Mouse (Mus musculus) neural tube, embryonic 12.5 days (tissue): ENCODE results near the gene Iqschfp. TPM values are rescaled to one million over a fixed set of nuclear protein-coding genes. Genes with fewer than 3 reads are reported as not detected.

Experiments used
- ATAC-seq: fragments of 200-750 bp; cut with Nextera tagmentation; 2 replicates; pipeline ENCODE4 v1.8.0; 2017; ENCODE audit warnings: low read depth, mild to moderate bottlenecking, moderate TSS enrichment, moderate library complexity; ENCODE audit not compliant: low FRiP score
- H3K27ac ChIP-seq: fragments of 300-500 bp; sonication (generic); 2 replicates; pipeline ENCODE4 v1.5.1; 2016
- H3K27me3 ChIP-seq: fragments of 300-500 bp; sonication (generic); replicated peaks from 2 replicates; pipeline ENCODE4 v1.6.1; 2016; ENCODE audit warnings: mild to moderate bottlenecking
- H3K36me3 ChIP-seq: fragments of 300-500 bp; sonication (generic); 2 replicates; pipeline ENCODE4 v1.6.1; 2016; ENCODE audit warnings: mild to moderate bottlenecking
- H3K4me1 ChIP-seq: fragments of 300-500 bp; sonication (generic); 2 replicates; pipeline ENCODE4 v1.6.1; 2016
- H3K4me2 ChIP-seq: fragments of 300-500 bp; sonication (generic); replicated peaks from 2 replicates; pipeline ENCODE4 v1.6.1; 2016; ENCODE audit warnings: mild to moderate bottlenecking
- H3K4me3 ChIP-seq: fragments of 300-500 bp; sonication (generic); 2 replicates; pipeline ENCODE4 v1.5.1; 2016
- H3K9ac ChIP-seq: fragments of 300-500 bp; sonication (generic); 2 replicates; pipeline ENCODE4 v1.6.1; 2016; ENCODE audit warnings: mild to moderate bottlenecking
- H3K9me3 ChIP-seq: fragments of 300-500 bp; sonication (generic); 2 replicates; pipeline ENCODE4 v1.6.1; 2016; ENCODE audit warnings: mild to moderate bottlenecking
- WGBS: fragments of 180-500 bp; shearing (Covaris S2); methylation state at CpG from one replicate; pipeline ENCODE4 v1.1.7; 2016; 5-methylcytosine and 5-hydroxymethylcytosine counted together
- polyA plus RNA-seq: library from polyadenylated mRNA; unstranded; fragments of >200 nt; fragmentation: Nextera tagmentation; extraction: Ambion mirVana; gene quantifications from 2 replicates; pipeline ENCODE4 v1.2.1, GENCODE M21; 2016

The Iqschfp gene
- polyA plus RNA-seq, 1 experiment from 2014 or later = 1.3 TPM

DNA sequence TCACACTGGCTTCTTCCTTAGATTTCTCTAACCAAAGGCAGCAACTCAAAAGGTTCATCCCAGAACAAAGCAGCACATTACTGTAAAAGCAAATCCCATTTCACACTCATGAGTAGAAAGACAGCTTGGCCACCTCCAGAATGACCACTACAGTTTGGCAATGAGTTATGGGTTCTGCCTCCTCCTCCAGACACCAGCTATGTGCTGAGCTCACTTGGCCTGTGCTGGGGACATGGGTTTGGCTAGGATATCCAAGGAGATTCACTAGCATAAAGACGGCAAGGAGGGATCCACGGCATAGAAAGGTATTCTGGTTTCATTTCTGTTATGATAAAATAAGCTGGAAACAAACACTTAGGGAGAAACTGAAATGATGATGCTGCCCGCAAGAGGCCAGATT is 496.0 kb downstream of the Iqschfp start:
- no peak for ATAC-seq
- no peak overlapping the region for H3K4me2 ChIP-seq
- no peaks in the 10 kb centered on the region for H3K27me3 ChIP-seq
- H3K27ac ChIP-seq = no peak overlapping the region
- 88% methylated on average over 3 of the region's 3 CpGs for whole genome bisulfite sequencing
- no peaks in the 10 kb centered on the region for H3K9me3 ChIP-seq
- no peak overlapping the region for H3K9ac ChIP-seq
- no peaks in the 10 kb centered on the region for H3K36me3 ChIP-seq
- no peak overlapping the region for H3K4me3 ChIP-seq
- H3K4me1 ChIP-seq = no peaks in the 10 kb centered on the region

DNA sequence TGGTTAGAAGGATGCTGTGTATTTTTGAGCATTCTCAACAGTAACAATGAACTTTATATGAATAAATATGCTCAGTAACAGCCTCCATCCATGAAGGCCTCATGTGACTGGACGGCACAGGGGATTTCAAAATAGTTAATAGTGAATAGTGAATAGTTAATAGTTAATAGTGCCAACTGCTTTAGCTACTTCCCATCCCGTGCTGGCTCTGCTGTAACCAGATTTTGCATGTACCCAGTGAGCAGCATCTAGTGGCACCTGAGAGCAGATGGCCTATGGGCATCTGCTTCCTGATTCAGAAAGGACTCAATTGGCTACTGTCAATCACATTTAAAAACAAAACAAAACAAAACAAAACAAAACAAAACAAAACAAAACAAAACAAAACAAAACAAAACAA is 501.5 kb downstream of the Iqschfp start:
- H3K4me1 ChIP-seq = no peaks in the 10 kb centered on the region
- H3K9me3 ChIP-seq = no peaks in the 10 kb centered on the region
- no peaks in the 10 kb centered on the region for H3K36me3 ChIP-seq
- no peak overlapping the region for H3K4me3 ChIP-seq
- ATAC-seq = no peak
- 84% methylated on average over 2 of the region's 2 CpGs for WGBS
- no peak overlapping the region for H3K4me2 ChIP-seq
- no peak overlapping the region for H3K27ac ChIP-seq
- no peaks in the 10 kb centered on the region for H3K27me3 ChIP-seq
- H3K9ac ChIP-seq = no peak overlapping the region

DNA sequence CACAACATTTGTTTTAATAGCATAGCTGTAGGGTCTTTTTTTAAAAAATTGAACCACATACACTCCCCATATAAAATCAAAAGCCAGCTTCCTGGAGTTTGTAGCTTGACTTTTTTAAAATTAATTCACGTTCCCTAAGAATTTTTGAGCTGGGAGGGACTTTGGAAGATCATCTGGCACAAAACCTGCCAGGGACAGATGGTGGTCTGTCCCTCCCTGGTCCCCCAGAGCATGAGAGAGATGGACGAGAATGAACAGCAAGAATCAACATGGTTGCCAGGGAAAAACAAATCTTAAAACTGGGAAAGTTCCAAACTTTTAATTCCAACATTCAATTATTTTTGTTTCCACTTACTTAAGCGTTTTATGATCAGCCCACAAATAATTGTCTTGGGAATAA is 506.7 kb downstream of the Iqschfp start:
- Histone ChIP-seq H3K9ac (no peak overlapping the region), H3K4me1 (peaks cover 3% of the 10 kb centered on the region; the same call in 1 of the 2 replicates), H3K27me3 (no peaks in the 10 kb centered on the region), H3K27ac (no peak overlapping the region), H3K4me2 (no peak overlapping the region), H3K9me3 (no peaks in the 10 kb centered on the region), H3K4me3 (no peak overlapping the region), H3K36me3 (no peaks in the 10 kb centered on the region)
- no peak for ATAC-seq
- 85% methylated on average over 3 of the region's 3 CpGs for WGBS

DNA sequence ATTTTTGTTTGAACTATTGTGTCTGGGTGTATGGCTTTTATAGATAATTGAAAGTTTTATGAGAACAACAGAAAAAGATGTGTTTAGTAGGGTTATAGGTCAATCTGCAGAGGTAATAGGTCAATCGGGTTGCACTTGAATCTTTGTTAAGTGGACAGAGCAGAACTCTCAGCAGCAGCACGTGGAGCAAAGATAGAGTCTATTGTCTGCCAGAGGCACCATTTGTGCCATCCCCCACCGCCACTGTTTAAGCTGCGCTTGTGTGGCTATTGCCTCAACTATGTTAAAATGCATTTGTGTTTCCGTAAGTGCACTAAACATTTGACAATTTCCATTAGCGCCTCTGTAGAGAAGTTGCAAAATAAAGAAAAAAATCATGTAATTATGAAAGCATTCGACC is 508.1 kb downstream of the Iqschfp start:
- ATAC-seq = no peak
- no peak overlapping the region for H3K27ac ChIP-seq
- H3K4me1 ChIP-seq = peaks cover 6% of the 10 kb centered on the region; the same call in 1 of the 2 replicates
- H3K36me3 ChIP-seq = no peaks in the 10 kb centered on the region
- H3K4me3 ChIP-seq = no peak overlapping the region
- no peak overlapping the region for H3K9ac ChIP-seq
- 45% methylated on average over 7 of the region's 7 CpGs for WGBS
- no peaks in the 10 kb centered on the region for H3K9me3 ChIP-seq
- no peak overlapping the region for H3K4me2 ChIP-seq
- H3K27me3 ChIP-seq = no peaks in the 10 kb centered on the region

DNA sequence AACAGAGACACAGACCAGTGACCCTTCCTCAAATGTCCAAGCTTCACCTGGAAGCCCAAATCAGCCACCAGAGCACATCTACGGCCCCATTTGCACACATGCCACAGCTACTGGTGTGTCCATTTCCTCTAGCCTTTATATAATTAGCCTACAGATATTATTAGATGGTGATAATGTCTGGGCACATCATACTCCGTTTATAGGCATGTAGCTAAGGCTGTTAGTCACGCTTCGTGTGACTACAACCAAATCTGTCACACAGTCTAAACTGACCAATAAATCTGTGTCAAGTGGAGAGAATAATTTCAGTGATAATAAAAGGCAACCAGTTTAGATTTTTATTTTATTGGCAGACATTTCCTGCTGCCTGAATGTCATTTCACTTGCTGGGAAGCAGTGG is 511.3 kb downstream of the Iqschfp start:
- Histone ChIP-seq H3K36me3 (no peaks in the 10 kb centered on the region), H3K4me1 (peaks cover 6% of the 10 kb centered on the region; the same call in 1 of the 2 replicates), H3K9me3 (no peaks in the 10 kb centered on the region), H3K27me3 (no peaks in the 10 kb centered on the region), H3K9ac (no peak overlapping the region), H3K27ac (no peak overlapping the region), H3K4me3 (no peak overlapping the region), H3K4me2 (no peak overlapping the region)
- 58% methylated on average over 4 of the region's 4 CpGs for WGBS
- peak; percentile 52; the same call in 1 of the 2 replicates for ATAC-seq

- Histone ChIP-seq H3K36me3 (no peaks in the 10 kb centered on the region), H3K27me3 (no peaks in the 10 kb centered on the region), H3K9me3 (no peaks in the 10 kb centered on the region), H3K4me2 (no peak overlapping the region), H3K27ac (no peak overlapping the region), H3K4me3 (no peak overlapping the region), H3K4me1 (peaks cover 6% of the 10 kb centered on the region; the same call in 1 of the 2 replicates), H3K9ac (no peak overlapping the region)
- 81% methylated on average over 2 of the region's 2 CpGs for WGBS
- ATAC-seq = 0 out of 2 replicates have a peak, but pooled peaks have one; percentile 31
These were observed 511.8 kb downstream of the Iqschfp start for GRCm38 (mm10) chr3:68403783-68404217.

DNA sequence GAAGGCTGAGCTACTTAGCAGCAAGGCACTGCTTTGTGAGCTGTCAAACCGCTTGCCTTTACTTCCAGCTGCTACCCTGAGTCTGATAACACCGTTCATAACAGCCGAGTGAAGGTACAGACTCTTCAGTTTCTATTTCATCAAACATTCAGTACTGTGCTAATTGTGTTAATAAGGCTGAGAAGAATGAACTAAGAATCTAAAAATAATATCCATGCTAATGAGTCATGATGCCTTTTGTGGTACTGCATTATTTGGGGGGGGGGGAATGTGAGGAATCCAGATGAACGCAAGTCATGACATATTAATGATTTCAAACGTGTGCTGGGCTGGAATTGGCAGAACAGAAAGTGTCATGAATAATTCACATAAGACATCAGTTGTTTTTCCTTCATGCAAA is 513.7 kb downstream of the Iqschfp start:
- H3K4me1 ChIP-seq = peaks cover 6% of the 10 kb centered on the region; the same call in 1 of the 2 replicates
- H3K4me2 ChIP-seq = no peak overlapping the region
- ATAC-seq = no peak
- H3K27ac ChIP-seq = no peak overlapping the region
- H3K9me3 ChIP-seq = no peaks in the 10 kb centered on the region
- WGBS = 66% methylated on average over 5 of the region's 5 CpGs
- H3K27me3 ChIP-seq = no peaks in the 10 kb centered on the region
- H3K9ac ChIP-seq = no peak overlapping the region
- H3K4me3 ChIP-seq = no peak overlapping the region
- H3K36me3 ChIP-seq = no peaks in the 10 kb centered on the region

- H3K36me3 ChIP-seq = no peaks in the 10 kb centered on the region
- no peaks in the 10 kb centered on the region for H3K4me1 ChIP-seq
- no peak overlapping the region for H3K9ac ChIP-seq
- H3K9me3 ChIP-seq = no peaks in the 10 kb centered on the region
- no peak overlapping the region for H3K27ac ChIP-seq
- 85% methylated on average over 3 of the region's 3 CpGs for WGBS
- H3K4me3 ChIP-seq = no peak overlapping the region
- H3K4me2 ChIP-seq = no peak overlapping the region
- H3K27me3 ChIP-seq = no peaks in the 10 kb centered on the region
- no peak for ATAC-seq
These were observed 520.2 kb downstream of the Iqschfp start for GRCm38 (mm10) chr3:68412262-68412661.

- Histone ChIP-seq H3K27me3 (no peaks in the 10 kb centered on the region), H3K9ac (no peak overlapping the region), H3K27ac (no peak overlapping the region), H3K36me3 (no peaks in the 10 kb centered on the region), H3K4me1 (no peaks in the 10 kb centered on the region), H3K4me3 (no peak overlapping the region), H3K9me3 (no peaks in the 10 kb centered on the region), H3K4me2 (no peak overlapping the region)
- WGBS = 76% methylated on average over 4 of the region's 4 CpGs
- no peak for ATAC-seq
These were observed 527.8 kb downstream of the Iqschfp start for GRCm38 (mm10) chr3:68419792-68420191.

- H3K27me3 ChIP-seq = no peaks in the 10 kb centered on the region
- WGBS = 85% methylated on average over 2 of the region's 2 CpGs
- ATAC-seq = no peak
These were observed 528.9 kb downstream of the Iqschfp start for GRCm38 (mm10) chr3:68420927-68421326.

GRCm38 (mm10) chr3:68421849-68422248 is 529.8 kb downstream of the Iqschfp start:
- Histone ChIP-seq H3K27me3 (no peaks in the 10 kb centered on the region), H3K36me3 (no peaks in the 10 kb centered on the region), H3K27ac (no peak overlapping the region), H3K9me3 (no peaks in the 10 kb centered on the region), H3K4me3 (no peak overlapping the region), H3K4me1 (no peaks in the 10 kb centered on the region), H3K4me2 (no peak overlapping the region), H3K9ac (no peak overlapping the region)
- ATAC-seq = no peak
- WGBS = 80% methylated on average over 2 of the region's 2 CpGs

More at GRCm38 (mm10) chr3:68420927-68421326, 528.9 kb downstream of the Iqschfp start:
- no peak overlapping the region for H3K27ac ChIP-seq
- no peaks in the 10 kb centered on the region for H3K36me3 ChIP-seq
- no peaks in the 10 kb centered on the region for H3K9me3 ChIP-seq
- no peak overlapping the region for H3K4me2 ChIP-seq
- no peaks in the 10 kb centered on the region for H3K4me1 ChIP-seq
- no peak overlapping the region for H3K4me3 ChIP-seq
- H3K9ac ChIP-seq = no peak overlapping the region

DNA sequence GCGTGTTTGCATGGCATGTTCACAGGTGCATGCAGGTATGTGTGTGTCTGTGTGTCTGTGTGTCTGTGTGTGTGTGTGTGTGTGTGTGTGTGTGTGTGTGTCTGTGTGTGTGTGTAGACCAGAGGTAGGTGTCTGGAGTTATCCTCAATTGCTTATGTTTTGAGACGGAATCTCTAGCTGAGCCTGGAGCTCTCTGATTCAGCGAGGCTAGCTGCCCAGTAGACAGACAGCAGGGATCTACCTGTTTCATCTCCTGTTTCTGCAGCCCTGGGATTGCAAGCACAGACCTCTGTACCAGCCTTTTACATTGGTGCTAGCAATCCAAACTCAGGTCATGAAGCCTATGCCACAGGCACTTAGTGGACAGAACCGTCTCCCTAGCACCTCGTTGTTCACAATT is 536.0 kb downstream of the Iqschfp start:
- H3K9me3 ChIP-seq = no peaks in the 10 kb centered on the region
- no peaks in the 10 kb centered on the region for H3K27me3 ChIP-seq
- H3K9ac ChIP-seq = no peak overlapping the region
- H3K27ac ChIP-seq = no peak overlapping the region
- no peak overlapping the region for H3K4me2 ChIP-seq
- no peak for ATAC-seq
- no peak overlapping the region for H3K4me3 ChIP-seq
- no peaks in the 10 kb centered on the region for H3K36me3 ChIP-seq
- WGBS = 94% methylated on average over 5 of the region's 5 CpGs
- no peaks in the 10 kb centered on the region for H3K4me1 ChIP-seq

GRCm38 (mm10) chr3:68434435-68434834 is 542.4 kb downstream of the Iqschfp start:
- H3K4me2 ChIP-seq = no peak overlapping the region
- no peak overlapping the region for H3K9ac ChIP-seq
- no peaks in the 10 kb centered on the region for H3K9me3 ChIP-seq
- H3K27ac ChIP-seq = no peak overlapping the region
- H3K4me3 ChIP-seq = no peak overlapping the region
- WGBS = 63% methylated on average over 7 of the region's 7 CpGs
- ATAC-seq = no peak
- no peaks in the 10 kb centered on the region for H3K4me1 ChIP-seq
- no peaks in the 10 kb centered on the region for H3K36me3 ChIP-seq
- H3K27me3 ChIP-seq = no peaks in the 10 kb centered on the region
